20 mouse cellular contexts compared by ENCODE assay signal in the genomic region with DNA sequence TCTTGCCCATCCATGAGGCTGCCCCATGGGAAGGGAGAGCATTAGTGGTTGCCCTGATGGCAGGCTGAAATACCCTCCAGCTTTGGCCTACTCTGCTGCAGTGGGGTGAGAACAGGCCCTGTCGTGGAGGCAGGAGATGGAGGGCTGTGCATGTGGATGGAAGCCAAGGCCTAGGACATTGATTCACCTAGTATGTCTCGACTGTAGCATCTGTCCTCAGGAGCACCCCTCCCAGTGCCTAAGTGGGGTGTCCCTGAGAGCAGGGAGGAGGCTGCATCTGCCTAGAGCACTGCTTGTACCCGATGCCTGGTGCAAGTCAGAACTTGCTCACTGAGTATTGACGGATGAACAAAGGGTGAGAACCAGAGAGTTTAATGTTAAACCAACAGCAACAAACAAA. TPM values are rescaled to one million over a fixed set of nuclear protein-coding genes. Genes with fewer than 3 reads are reported as not detected.
DNase-seq lines count a peak whose midpoint lies in the region; ATAC-seq and TF ChIP-seq lines count a peak whose summit lies in the region.
"Had no signal": no experiment of that assay in that cellular context is flagged by ENCODE, and none has a peak within 500 bp of the region (broad histone marks: within the 10 kb centered on the region; RNA-seq: fewer than 3 reads in every experiment).

No protein-coding gene starts in this region.

- 0 out of 4 replicates have a peak overlapping the region, but pooled peaks of 1 of the 2 experiments have one; percentile 25 for H3K27ac ChIP-seq in heart, embryonic 14.5 days (replicated peaks in 1 of 2; ENCODE audit: control insufficient read depth in 1 of 2, insufficient read depth in 1 of 2, low read depth in 2 of 2, low read length in 2 of 2)
- H3K27ac ChIP-seq in hindbrain, embryonic 10.5 days: peak overlapping the region; percentile 40
- no peak overlapping the region for H3K27ac ChIP-seq in limb, embryonic 12.5 days
- no peak overlapping the region for H3K27ac ChIP-seq in gastrocnemius, adult 2 months
- H3K27ac ChIP-seq: liver, embryonic 12.5 days; lung, embryonic 15.5 days had no signal

- H3K9me3 ChIP-seq in heart, embryonic 14.5 days (ENCODE audit: control insufficient read depth, low read length): no peaks in the 10 kb centered on the region
- H3K9me3 ChIP-seq in hindbrain, embryonic 10.5 days: no peaks in the 10 kb centered on the region
- no peaks in the 10 kb centered on the region for H3K9me3 ChIP-seq in limb, embryonic 12.5 days
- H3K9me3 ChIP-seq: liver, embryonic 12.5 days; lung, embryonic 15.5 days had no signal

- TF ChIP-seq CTCF in gastrocnemius, adult 2 months (IDR thresholded peaks at IDR 0.05): no peak

- H3K36me3 ChIP-seq in heart, embryonic 14.5 days (ENCODE audit: control insufficient read depth, insufficient read depth, low read length): peaks cover 46% of the 10 kb centered on the region
- H3K36me3 ChIP-seq in hindbrain, embryonic 10.5 days: peaks cover 62% of the 10 kb centered on the region
- H3K36me3 ChIP-seq in limb, embryonic 12.5 days: peaks cover 60% of the 10 kb centered on the region

- WGBS in heart, embryonic 14.5 days: 82% methylated on average over 4 of the region's 4 CpGs
- WGBS in hindbrain, embryonic 10.5 days: 87% methylated on average over 4 of the region's 4 CpGs
- WGBS in limb, embryonic 12.5 days: 76% methylated on average over 4 of the region's 4 CpGs

- DNase-seq in adrenal gland, adult 2 months: peak; percentile 51
- no peak for DNase-seq in adrenal gland, adult 18-20 months (ENCODE audit: low spot score in 2 of 2)
- no peak for DNase-seq in heart, postnatal 14 days
- no peak for DNase-seq in hindbrain, embryonic 10.5 days (ENCODE audit: low spot score)
- DNase-seq in gastrocnemius, postnatal 4 days (ENCODE audit: low spot score in 2 of 2): no peak
- DNase-seq in gastrocnemius, adult 2 months: no peak
- DNase-seq: cerebellum, adult 18-20 months; heart, postnatal 4 days; kidney, adult 18-20 months; kidney, postnatal 36 days; layer of hippocampus, postnatal 36 days; right cerebral cortex, postnatal 14 days; thymus, postnatal 36 days had no signal

- H3K4me2 ChIP-seq in heart, embryonic 14.5 days (ENCODE audit: low read length): no peak overlapping the region
- no peak overlapping the region for H3K4me2 ChIP-seq in limb, embryonic 12.5 days
- H3K4me2 ChIP-seq: liver, embryonic 12.5 days; lung, embryonic 15.5 days had no signal

- ATAC-seq in heart, embryonic 14.5 days (ENCODE audit: insufficient number of reproducible peaks, insufficient read depth, low FRiP score, low read depth): no peak
- no peak for ATAC-seq in limb, embryonic 12.5 days (ENCODE audit: insufficient number of reproducible peaks, insufficient read depth, low FRiP score, low TSS enrichment, low read depth)
- ATAC-seq: forebrain, embryonic 14.5 days; liver, embryonic 12.5 days had no signal

- peak overlapping the region; percentile 3; the same call in 1 of the 2 replicates for H3K9ac ChIP-seq in heart, embryonic 14.5 days (ENCODE audit: low read length)
- peak overlapping the region; percentile 27; the same call in 1 of the 2 replicates for H3K9ac ChIP-seq in limb, embryonic 12.5 days (replicated peaks)
- H3K9ac ChIP-seq: liver, embryonic 12.5 days; lung, embryonic 15.5 days had no signal

- intact Hi-C loops in heart, postnatal 14 days (cut with DNase I): loop anchor here (5.0 kb wide), 1 partner anchor 176 kb away; no protein-coding TSS in a partner anchor
- intact Hi-C loops in gastrocnemius, adult 2 months (cut with DNase I): no loop called here

- H3K4me1 ChIP-seq in heart, embryonic 14.5 days (ENCODE audit: control insufficient read depth in 2 of 2, insufficient read depth in 2 of 2, low read length in 2 of 2): peaks cover 59 to 86% of the 10 kb centered on the region in 2 experiments
- peaks cover 38% of the 10 kb centered on the region for H3K4me1 ChIP-seq in hindbrain, embryonic 10.5 days (replicated peaks)
- H3K4me1 ChIP-seq in limb, embryonic 12.5 days (replicated peaks): peaks cover 33% of the 10 kb centered on the region
- H3K4me1 ChIP-seq: lung, embryonic 15.5 days had no signal

- H3K27me3 ChIP-seq in heart, embryonic 14.5 days (ENCODE audit: control insufficient read depth, insufficient read depth, low read length): no peaks in the 10 kb centered on the region
- H3K27me3 ChIP-seq in hindbrain, embryonic 10.5 days (ENCODE audit: insufficient read depth, poor library complexity, severe bottlenecking): no peaks in the 10 kb centered on the region
- H3K27me3 ChIP-seq in limb, embryonic 12.5 days: no peaks in the 10 kb centered on the region
- H3K27me3 ChIP-seq: CH12.LX; liver, embryonic 12.5 days; lung, embryonic 15.5 days had no signal

- H3K4me3 ChIP-seq in heart, embryonic 14.5 days (ENCODE audit: control insufficient read depth in 1 of 2, insufficient read depth in 1 of 2, low read depth in 1 of 2, low read length in 2 of 2): no peak overlapping the region
- H3K4me3 ChIP-seq in hindbrain, embryonic 10.5 days: no peak overlapping the region
- H3K4me3 ChIP-seq in limb, embryonic 12.5 days (replicated peaks): no peak overlapping the region
- H3K4me3 ChIP-seq in gastrocnemius, adult 2 months: no peak overlapping the region
- H3K4me3 ChIP-seq: liver, embryonic 12.5 days; lung, embryonic 15.5 days; myocyte had no signal

RNA-seq across cellular contexts. Expression of a gene that starts 39.4 kb away (rescaled TPM):
- total RNA-seq in adrenal gland, adult 2 months (2021): 10 to 100 TPM in 1 of 2 experiments, 1 to 10 TPM in 1; 3.0 to 12.8 TPM
- 2.9 and 3.9 TPM in 2 replicates for polyA plus RNA-seq in adrenal gland, adult 2 months (2012; rRNA removed)
- 1 to 10 TPM; 4.2 to 5.8 TPM for total RNA-seq in adrenal gland, adult 18-20 months (2021)
- 51.7 and 52.2 TPM in 2 replicates for polyA plus RNA-seq in heart, embryonic 14.5 days (2014; fragmentation: Nextera tagmentation; extraction: Ambion mirVana)
- total RNA-seq in heart, postnatal 14 days (2021): 10 to 100 TPM in 1 of 2 experiments, 1 to 10 TPM in 1; 7.9 to 11.9 TPM
- 49.7 and 65.9 TPM in 2 replicates for polyA plus RNA-seq in hindbrain, embryonic 10.5 days (2016; fragmentation: Nextera tagmentation; extraction: Ambion mirVana)
- polyA plus RNA-seq in limb, embryonic 12.5 days (2016; fragmentation: Nextera tagmentation; extraction: Ambion mirVana): 53.6 and 54.4 TPM in 2 replicates
- total RNA-seq in gastrocnemius, postnatal 4 days (2021): 10 to 100 TPM; 28.9 to 34.5 TPM
- 1 to 10 TPM; 4.6 to 5.1 TPM for total RNA-seq in gastrocnemius, adult 2 months (2021)

RNA-seq across cellular contexts. Expression of a gene that starts 54.1 kb away (rescaled TPM):
- 10 to 100 TPM; 54.9 to 55.8 TPM for total RNA-seq in adrenal gland, adult 2 months (2021)
- 18.2 and 21.7 TPM in 2 replicates for polyA plus RNA-seq in adrenal gland, adult 2 months (2012; rRNA removed)
- 10 to 100 TPM; 52.7 to 60.2 TPM for total RNA-seq in adrenal gland, adult 18-20 months (2021)
- 26.6 and 27.3 TPM in 2 replicates for polyA plus RNA-seq in heart, embryonic 14.5 days (2014; fragmentation: Nextera tagmentation; extraction: Ambion mirVana)
- total RNA-seq in heart, postnatal 14 days (2021): 10 to 100 TPM; 39.2 to 41.7 TPM
- 35.1 and 35.5 TPM in 2 replicates for polyA plus RNA-seq in hindbrain, embryonic 10.5 days (2016; fragmentation: Nextera tagmentation; extraction: Ambion mirVana)
- 36.4 and 38.9 TPM in 2 replicates for polyA plus RNA-seq in limb, embryonic 12.5 days (2016; fragmentation: Nextera tagmentation; extraction: Ambion mirVana)
- total RNA-seq in gastrocnemius, postnatal 4 days (2021): 10 to 100 TPM; 43.2 to 46.0 TPM
- 10 to 100 TPM; 24.5 to 29.0 TPM for total RNA-seq in gastrocnemius, adult 2 months (2021)
